8 mouse cellular contexts compared by ENCODE assay signal in genomic region chr2:180273394-180274244, GRCm38 (mm10). TPM values are rescaled to one million over a fixed set of nuclear protein-coding genes. Genes with fewer than 3 reads are reported as not detected.
DNase-seq lines count a peak whose midpoint lies in the region; ATAC-seq lines count a peak whose summit lies in the region.

Gene Cables2, minus strand, starts transcription at chr2:180273496.

- ATAC-seq in heart, embryonic 13.5 days (ENCODE audit: extremely low read depth, insufficient number of reproducible peaks, low FRiP score, low TSS enrichment): peak; percentile 86
- peak; percentile 95 for ATAC-seq in liver, embryonic 12.5 days
- peak; percentile 89 for ATAC-seq in stomach, embryonic 15.5 days (ENCODE audit: insufficient read depth, low FRiP score, low read depth)

- peak within 1 kb of the TSS; percentile 7 for H3K27ac ChIP-seq in brown adipose tissue, adult 24 weeks (replicated peaks; ENCODE audit: low read depth, low read length)
- H3K27ac ChIP-seq in heart, embryonic 13.5 days (replicated peaks): peak within 1 kb of the TSS; percentile 63
- H3K27ac ChIP-seq in liver, embryonic 12.5 days: peak within 1 kb of the TSS; percentile 79
- H3K27ac ChIP-seq in stomach, embryonic 15.5 days: peak within 1 kb of the TSS; percentile 59

- H3K9ac ChIP-seq in heart, embryonic 13.5 days: peak within 1 kb of the TSS; percentile 98
- H3K9ac ChIP-seq in liver, embryonic 12.5 days: peak within 1 kb of the TSS; percentile 96
- peak within 1 kb of the TSS; percentile 97 for H3K9ac ChIP-seq in stomach, embryonic 15.5 days

- peak within 1 kb of the TSS; percentile 81 for H3K4me3 ChIP-seq in brown adipose tissue, adult 24 weeks (ENCODE audit: insufficient read depth, low read depth, low read length)
- H3K4me3 ChIP-seq in heart, embryonic 13.5 days: peak within 1 kb of the TSS; percentile 91
- H3K4me3 ChIP-seq in liver, embryonic 12.5 days: peak within 1 kb of the TSS; percentile 82
- H3K4me3 ChIP-seq in stomach, embryonic 15.5 days (replicated peaks): peak within 1 kb of the TSS; percentile 90

- no peaks in the 10 kb centered on the region for H3K9me3 ChIP-seq in heart, embryonic 13.5 days
- no peaks in the 10 kb centered on the region for H3K9me3 ChIP-seq in liver, embryonic 12.5 days (replicated peaks)
- no peaks in the 10 kb centered on the region for H3K9me3 ChIP-seq in stomach, embryonic 15.5 days

- H3K4me2 ChIP-seq in heart, embryonic 13.5 days: peak within 1 kb of the TSS; percentile 97
- peak within 1 kb of the TSS; percentile 99 for H3K4me2 ChIP-seq in liver, embryonic 12.5 days
- H3K4me2 ChIP-seq in stomach, embryonic 15.5 days: peak within 1 kb of the TSS; percentile 89

- peak; percentile 98 for DNase-seq in CD4-positive, CD25-positive, alpha-beta regulatory T cell, adult 2 months (ENCODE audit: low read depth, low spot score)
- peak; percentile 68 for DNase-seq in fat pad, adult 2 months (ENCODE audit: extremely low read depth, low read depth, low spot score)
- peak; percentile 96 for DNase-seq in kidney, postnatal 10 days
- peak; percentile 90 to 93 for DNase-seq in natural killer cell, adult 2 months (ENCODE audit: low spot score in 2 of 2)

- peaks cover 13% of the 10 kb centered on the region for H3K4me1 ChIP-seq in brown adipose tissue, adult 24 weeks (ENCODE audit: control insufficient read depth, insufficient read depth, insufficient read length, low read length)
- H3K4me1 ChIP-seq in heart, embryonic 13.5 days: peaks cover 63% of the 10 kb centered on the region
- H3K4me1 ChIP-seq in liver, embryonic 12.5 days: peaks cover 67% of the 10 kb centered on the region
- peaks cover 48% of the 10 kb centered on the region for H3K4me1 ChIP-seq in stomach, embryonic 15.5 days

- H3K27me3 ChIP-seq in heart, embryonic 13.5 days (replicated peaks): no peaks in the 10 kb centered on the region
- peaks cover 14% of the 10 kb centered on the region for H3K27me3 ChIP-seq in liver, embryonic 12.5 days (replicated peaks)
- no peaks in the 10 kb centered on the region for H3K27me3 ChIP-seq in stomach, embryonic 15.5 days (replicated peaks)

- WGBS in heart, embryonic 13.5 days: 6% methylated on average over 68 of the region's 68 CpGs
- WGBS in liver, embryonic 12.5 days (ENCODE audit: insufficient replicate concordance): 4% methylated on average over 68 of the region's 68 CpGs
- 6% methylated on average over 64 of the region's 68 CpGs for WGBS in stomach, embryonic 15.5 days

- H3K36me3 ChIP-seq in heart, embryonic 13.5 days: peaks cover 24% of the 10 kb centered on the region
- peaks cover 30% of the 10 kb centered on the region for H3K36me3 ChIP-seq in liver, embryonic 12.5 days
- H3K36me3 ChIP-seq in stomach, embryonic 15.5 days: no peaks in the 10 kb centered on the region

RNA-seq across cellular contexts. Expression of gene Cables2, which starts in this region (rescaled TPM):
- 4.6 and 5.1 TPM in 2 replicates for polyA plus RNA-seq in brown adipose tissue, adult 24 weeks (2012; ENCODE audit: insufficient read depth, insufficient read length, missing spikeins)
- polyA plus RNA-seq in heart, embryonic 13.5 days (2015; fragmentation: Nextera tagmentation; extraction: Ambion mirVana): 9.0 and 9.3 TPM in 2 replicates
- 9.6 and 10.4 TPM in 2 replicates for polyA plus RNA-seq in liver, embryonic 12.5 days (2016; fragmentation: Nextera tagmentation; extraction: Ambion mirVana)
- 14.5 and 15.2 TPM in 2 replicates for polyA plus RNA-seq in stomach, embryonic 15.5 days (2015; fragmentation: Nextera tagmentation; extraction: Ambion mirVana)

Comparison
In these comparisons a context has a peak if more than half of its experiments do, and no peak if none do; other contexts are left out.
1. Peak in every context shown above with its lines: DNase-seq, ATAC-seq, H3K4me3 ChIP-seq and H3K27ac ChIP-seq.
2. H3K27ac ChIP-seq: peak in every context shown above with its lines; median percentile 79 in liver, embryonic 12.5 days; 63 in heart, embryonic 13.5 days; 59 in stomach, embryonic 15.5 days; 7 in brown adipose tissue, adult 24 weeks.